Mouse (Mus musculus) heart, adult 2 months (tissue): Measurements from ENCODE around the gene Tox4.

ENCODE experiments used
- CTCF ChIP-seq: fragments of 200-600 bp; IDR thresholded peaks from 2 replicates; pipeline ENCODE4 v1.8.1; 2022; ENCODE audit warnings: antibody characterized with exemption, mild to moderate bottlenecking, moderate library complexity
- EP300 ChIP-seq: fragments of 200-500 bp; IDR thresholded peaks from 2 replicates; pipeline ENCODE4 v1.6.1; 2011; ENCODE audit warnings: low read depth, low read length, control low read depth; ENCODE audit not compliant: insufficient read depth

DNA sequence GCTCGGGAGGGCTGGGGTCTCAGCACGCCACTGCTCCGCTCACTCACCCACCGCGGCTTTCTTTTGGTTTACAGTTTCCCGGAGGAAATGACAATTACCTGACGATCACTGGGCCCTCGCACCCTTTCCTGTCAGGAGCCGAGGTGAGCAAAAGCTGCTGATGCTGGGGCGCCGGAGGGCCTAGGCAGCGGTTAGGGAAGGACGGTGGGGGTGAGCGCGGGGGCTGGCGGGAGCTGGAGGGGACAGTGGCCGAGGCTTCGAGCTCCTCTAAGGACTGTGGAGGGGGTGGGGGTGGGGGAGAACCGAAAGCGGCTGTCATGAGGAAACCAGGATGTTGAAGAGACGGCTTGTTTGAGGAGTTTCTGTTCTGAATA is 788 bp downstream of the Tox4 start:
- TF ChIP-seq EP300 (no peak), CTCF (no peak)
